Mouse (Mus musculus): ENCODE measurements at regions not wholly inside any gene's neighbourhood (a gene's known extent, or its start where the extent isn't known, plus 50 kb on each side); places are given as distances from the start of the nearest gene placed in this dataset.

- ATAC-seq (ENCODE audit: low read depth) = no peak
- WGBS (ENCODE audit: insufficient replicate concordance) = 55% methylated on average over 5 of the region's 5 CpGs
- no peaks in the 10 kb centered on the region for H3K27me3 ChIP-seq
- H3K4me3 ChIP-seq (replicated peaks) = no peak overlapping the region
- no peaks in the 10 kb centered on the region for H3K36me3 ChIP-seq
- H3K9me3 ChIP-seq (replicated peaks) = no peaks in the 10 kb centered on the region
- H3K4me2 ChIP-seq = no peak overlapping the region
- no peak overlapping the region for H3K9ac ChIP-seq
- no peak for DNase-seq
- H3K27ac ChIP-seq = no peak overlapping the region
- peaks cover 6% of the 10 kb centered on the region; the same call in 1 of the 2 replicates for H3K4me1 ChIP-seq (replicated peaks)
Observed at GRCm38 (mm10) chr8:26833784-26834183, 143.3 kb upstream of the Zfp703 start.

- Histone ChIP-seq H3K36me3 (no peaks in the 10 kb centered on the region), H3K27me3 (no peaks in the 10 kb centered on the region), H3K4me3 (replicated peaks) (no peak overlapping the region), H3K4me2 (no peak overlapping the region), H3K9me3 (replicated peaks) (no peaks in the 10 kb centered on the region), H3K9ac (no peak overlapping the region), H3K4me1 (replicated peaks) (peaks cover 6% of the 10 kb centered on the region; the same call in 1 of the 2 replicates), H3K27ac (no peak overlapping the region)
- WGBS (ENCODE audit: insufficient replicate concordance) = 62% methylated on average over 13 of the region's 13 CpGs
- DNase-seq = no peak
- no peak for ATAC-seq (ENCODE audit: low read depth)
Observed at GRCm38 (mm10) chr8:26834604-26835003, 142.5 kb upstream of the Zfp703 start.

- no peak overlapping the region for H3K27ac ChIP-seq
- no peak for ATAC-seq (ENCODE audit: low read depth)
- peaks cover 6% of the 10 kb centered on the region; the same call in 1 of the 2 replicates for H3K4me1 ChIP-seq (replicated peaks)
- no peaks in the 10 kb centered on the region for H3K36me3 ChIP-seq
- H3K9me3 ChIP-seq (replicated peaks) = no peaks in the 10 kb centered on the region
- no peak overlapping the region for H3K4me2 ChIP-seq
- WGBS (ENCODE audit: insufficient replicate concordance) = 32% methylated on average over 8 of the region's 8 CpGs
- H3K9ac ChIP-seq = no peak overlapping the region
- no peak for DNase-seq
- no peaks in the 10 kb centered on the region for H3K27me3 ChIP-seq
- H3K4me3 ChIP-seq (replicated peaks) = no peak overlapping the region
Observed at GRCm38 (mm10) chr8:26835076-26835475, 142.0 kb upstream of the Zfp703 start.

- H3K4me3 ChIP-seq (replicated peaks) = no peak overlapping the region
- no peaks in the 10 kb centered on the region for H3K9me3 ChIP-seq (replicated peaks)
- no peak overlapping the region; the same call in 1 of the 2 replicates for H3K27ac ChIP-seq
- H3K4me1 ChIP-seq (replicated peaks) = peaks cover 6% of the 10 kb centered on the region; the same call in 1 of the 2 replicates
- no peaks in the 10 kb centered on the region for H3K36me3 ChIP-seq
- H3K9ac ChIP-seq = no peak overlapping the region
- H3K4me2 ChIP-seq = 0 out of 2 replicates have a peak overlapping the region, but pooled peaks have one; percentile 8
- WGBS (ENCODE audit: insufficient replicate concordance) = 14% methylated on average over 6 of the region's 6 CpGs
- DNase-seq (no peak), ATAC-seq (ENCODE audit: low read depth) (no peak)
- H3K27me3 ChIP-seq = no peaks in the 10 kb centered on the region
Observed at GRCm38 (mm10) chr8:26835616-26836015, 141.5 kb upstream of the Zfp703 start.

GRCm38 (mm10) chr8:26836552-26836951 lies 140.6 kb upstream of the Zfp703 start:
- Histone ChIP-seq H3K36me3 (no peaks in the 10 kb centered on the region), H3K9me3 (replicated peaks) (no peaks in the 10 kb centered on the region), H3K4me1 (replicated peaks) (peaks cover 6% of the 10 kb centered on the region; the same call in 1 of the 2 replicates), H3K4me2 (no peak overlapping the region), H3K27ac (no peak overlapping the region), H3K4me3 (replicated peaks) (no peak overlapping the region), H3K9ac (no peak overlapping the region), H3K27me3 (no peaks in the 10 kb centered on the region)
- no peak for ATAC-seq (ENCODE audit: low read depth)
- WGBS (ENCODE audit: insufficient replicate concordance) = 66% methylated on average over 7 of the region's 7 CpGs
- no peak for DNase-seq

GRCm38 (mm10) chr8:26840286-26840685 lies 136.8 kb upstream of the Zfp703 start:
- Histone ChIP-seq H3K9ac (no peak overlapping the region), H3K4me3 (replicated peaks) (no peak overlapping the region), H3K27me3 (no peaks in the 10 kb centered on the region), H3K4me1 (replicated peaks) (peaks cover 17% of the 10 kb centered on the region), H3K4me2 (no peak overlapping the region), H3K9me3 (replicated peaks) (no peaks in the 10 kb centered on the region), H3K36me3 (no peaks in the 10 kb centered on the region), H3K27ac (no peak overlapping the region)
- WGBS (ENCODE audit: insufficient replicate concordance) = 50% methylated on average over 2 of the region's 2 CpGs
- DNase-seq (no peak), ATAC-seq (ENCODE audit: low read depth) (no peak)

- no peaks in the 10 kb centered on the region for H3K27me3 ChIP-seq
- H3K4me3 ChIP-seq (replicated peaks) = no peak overlapping the region
- no peak for ATAC-seq (ENCODE audit: low read depth)
- no peak overlapping the region for H3K4me2 ChIP-seq
- H3K27ac ChIP-seq = no peak overlapping the region
- DNase-seq = no peak
- peaks cover 15% of the 10 kb centered on the region for H3K4me1 ChIP-seq (replicated peaks)
- no peak overlapping the region for H3K9ac ChIP-seq
- WGBS (ENCODE audit: insufficient replicate concordance) = 59% methylated on average over 12 of the region's 12 CpGs
- no peaks in the 10 kb centered on the region for H3K9me3 ChIP-seq (replicated peaks)
- no peaks in the 10 kb centered on the region for H3K36me3 ChIP-seq
Observed at GRCm38 (mm10) chr8:26840745-26841680, 136.1 kb upstream of the Zfp703 start.

- no peaks in the 10 kb centered on the region for H3K27me3 ChIP-seq
- DNase-seq (no peak), ATAC-seq (ENCODE audit: low read depth) (no peak)
- no peak overlapping the region for H3K9ac ChIP-seq
- no peak overlapping the region for H3K4me2 ChIP-seq
- no peaks in the 10 kb centered on the region for H3K36me3 ChIP-seq
- H3K27ac ChIP-seq = no peak overlapping the region
- peaks cover 15% of the 10 kb centered on the region for H3K4me1 ChIP-seq (replicated peaks)
- no peak overlapping the region for H3K4me3 ChIP-seq (replicated peaks)
- no peaks in the 10 kb centered on the region for H3K9me3 ChIP-seq (replicated peaks)
- 40% methylated on average over 6 of the region's 6 CpGs for WGBS (ENCODE audit: insufficient replicate concordance)
Observed at GRCm38 (mm10) chr8:26843714-26844113, 133.4 kb upstream of the Zfp703 start.

- H3K4me2 ChIP-seq = no peak overlapping the region
- no peak overlapping the region for H3K27ac ChIP-seq
- H3K36me3 ChIP-seq = no peaks in the 10 kb centered on the region
- ATAC-seq (ENCODE audit: low read depth) = peak; percentile 48; the same call in 1 of the 2 replicates
- DNase-seq = no peak
- no peak overlapping the region for H3K4me3 ChIP-seq (replicated peaks)
- H3K9me3 ChIP-seq (replicated peaks) = no peaks in the 10 kb centered on the region
- no peak overlapping the region for H3K9ac ChIP-seq
- no peaks in the 10 kb centered on the region for H3K27me3 ChIP-seq
- 49% methylated on average over 8 of the region's 8 CpGs for WGBS (ENCODE audit: insufficient replicate concordance)
- peaks cover 19% of the 10 kb centered on the region for H3K4me1 ChIP-seq (replicated peaks)
Observed at GRCm38 (mm10) chr8:26844132-26844808, 132.9 kb upstream of the Zfp703 start.

- ATAC-seq (ENCODE audit: low read depth) (no peak), DNase-seq (no peak)
- H3K9ac ChIP-seq = no peak overlapping the region
- H3K4me3 ChIP-seq (replicated peaks) = no peak overlapping the region
- no peak overlapping the region for H3K4me2 ChIP-seq
- H3K4me1 ChIP-seq (replicated peaks) = peaks cover 21% of the 10 kb centered on the region
- 58% methylated on average over 6 of the region's 6 CpGs for WGBS (ENCODE audit: insufficient replicate concordance)
- no peaks in the 10 kb centered on the region for H3K9me3 ChIP-seq (replicated peaks)
- no peaks in the 10 kb centered on the region for H3K36me3 ChIP-seq
- H3K27me3 ChIP-seq = no peaks in the 10 kb centered on the region
- H3K27ac ChIP-seq = no peak overlapping the region
Observed at GRCm38 (mm10) chr8:26844809-26845143, 132.3 kb upstream of the Zfp703 start.

- no peaks in the 10 kb centered on the region for H3K9me3 ChIP-seq (replicated peaks)
- ATAC-seq (ENCODE audit: low read depth) (no peak), DNase-seq (no peak)
- peaks cover 21% of the 10 kb centered on the region for H3K4me1 ChIP-seq (replicated peaks)
- H3K27me3 ChIP-seq = no peaks in the 10 kb centered on the region
- H3K4me2 ChIP-seq = no peak overlapping the region
- WGBS (ENCODE audit: insufficient replicate concordance) = 52% methylated on average over 11 of the region's 11 CpGs
- no peak overlapping the region for H3K9ac ChIP-seq
- no peak overlapping the region for H3K27ac ChIP-seq
- H3K4me3 ChIP-seq (replicated peaks) = no peak overlapping the region
- H3K36me3 ChIP-seq = no peaks in the 10 kb centered on the region
Observed at GRCm38 (mm10) chr8:26845481-26846194, 131.5 kb upstream of the Zfp703 start.

All from liver, embryonic 13.5 days (tissue).